Mouse (Mus musculus) lung, adult 2 months (tissue): ENCODE measurements around the gene Rnf145.
A peak's percentile ranks its signal among the peaks of the same experiment; 100 is the strongest.

Source experiments
- CTCF ChIP-seq: fragments of 200-500 bp; IDR thresholded peaks from 2 replicates; pipeline ENCODE4 v1.5.1; 2011; ENCODE audit warnings: mild to moderate bottlenecking, low read length, control low read depth; ENCODE audit not compliant: insufficient read depth
- POLR2A ChIP-seq: fragments of 200-500 bp; IDR thresholded peaks from 2 replicates; pipeline ENCODE4 v1.6.1; 2011; ENCODE audit warnings: low read depth, mild to moderate bottlenecking, control low read depth, low read length, borderline replicate concordance; ENCODE audit errors: extremely low read depth

- TF ChIP-seq CTCF (no peak), POLR2A (peak; percentile 57; the same call in 1 of the 2 replicates)
These were observed 1.4 kb downstream of the Rnf145 start for GRCm38 (mm10) chr11:44519950-44520761.
